Mouse (Mus musculus) kidney, adult 2 months (tissue): ENCODE data around the gene 4933428G20Rik.

Experiments used
- CTCF ChIP-seq: fragments of 200-500 bp; conservative IDR thresholded peaks from 2 replicates; pipeline ENCODE4 v1.5.1; 2011; ENCODE audit warnings: low read depth, mild to moderate bottlenecking, control low read depth, low read length, moderate library complexity, mixed read lengths; ENCODE audit not compliant: insufficient read depth, insufficient read length
- POLR2A ChIP-seq: fragments of 200-500 bp; IDR thresholded peaks from one replicate; pipeline ENCODE4 v1.6.1; 2011; ENCODE audit warnings: low read depth, low read length, control low read depth

DNA sequence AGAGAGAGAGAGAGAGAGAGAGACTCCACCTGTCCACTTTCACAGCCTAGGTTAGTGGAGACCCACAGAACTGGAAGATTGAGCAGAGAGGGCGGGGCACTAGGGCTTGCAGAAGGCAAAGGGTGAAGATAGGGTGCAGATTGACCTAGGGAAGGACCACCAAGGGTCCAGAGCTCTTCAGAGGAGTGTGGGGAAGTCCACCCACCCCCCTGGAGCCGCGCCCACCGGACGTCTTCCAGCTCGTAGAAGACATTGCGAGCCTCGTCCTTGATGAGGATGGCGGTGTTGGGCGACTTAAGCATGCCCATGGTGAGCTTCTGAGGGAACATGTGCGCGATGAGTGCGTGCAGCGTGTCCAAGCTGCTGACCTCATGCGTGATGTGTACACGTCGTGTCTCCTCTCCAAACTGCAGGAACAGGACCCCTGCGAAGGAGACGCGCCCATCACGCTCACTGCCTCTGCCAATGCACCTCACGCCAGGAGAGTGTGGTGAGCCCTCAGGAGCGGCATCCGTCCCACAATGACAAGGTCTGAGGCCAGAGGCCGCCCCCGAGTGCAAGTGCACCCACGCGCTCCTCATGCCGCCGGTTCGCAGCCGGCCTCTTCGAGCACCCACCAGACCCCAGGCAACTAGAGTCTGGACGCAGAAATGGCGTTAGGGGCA is 36.1 kb upstream of the 4933428G20Rik start:
- TF ChIP-seq POLR2A: no peak
- TF ChIP-seq CTCF: no peak
